Mouse (Mus musculus) embryonic facial prominence, embryonic 14.5 days (tissue): Measurements from ENCODE around the gene Zranb1. TPM values are rescaled to one million over a fixed set of nuclear protein-coding genes. Genes with fewer than 3 reads are reported as not detected.

Experiments used
- ATAC-seq: fragments of 200-750 bp; cut with Nextera tagmentation; 2 replicates; pipeline ENCODE4 v1.8.0; 2017; ENCODE audit warnings: low read depth, moderate number of reproducible peaks, moderate TSS enrichment
- DNase-seq: peaks from one replicate; pipeline ENCODE4 v3.0.0-alpha.2; 2015; ENCODE audit warnings: low spot score
- H3K27ac ChIP-seq: fragments of 300-500 bp; sonication (generic); replicated peaks from 2 replicates; pipeline ENCODE4 v1.5.1; 2014; ENCODE audit warnings: low read depth, mild to moderate bottlenecking, low read length, moderate library complexity
- H3K27me3 ChIP-seq: fragments of 300-500 bp; sonication (generic); replicated peaks from 2 replicates; pipeline ENCODE4 v1.6.1; 2014; ENCODE audit warnings: low read length; ENCODE audit not compliant: control insufficient read depth, insufficient read depth
- H3K36me3 ChIP-seq: fragments of 300-500 bp; sonication (generic); 2 replicates; pipeline ENCODE4 v1.6.1; 2014; ENCODE audit warnings: low read length, mixed read lengths; ENCODE audit not compliant: control insufficient read depth, insufficient read depth
- H3K4me1 ChIP-seq: fragments of 300-500 bp; sonication (generic); 2 replicates; pipeline ENCODE4 v1.6.1; 2014; ENCODE audit warnings: antibody characterized with exemption, low read length; ENCODE audit not compliant: control insufficient read depth, insufficient read depth
- H3K4me2 ChIP-seq: fragments of 300-500 bp; sonication (generic); 2 replicates; pipeline ENCODE4 v1.6.1; 2014; ENCODE audit warnings: low read depth, mild to moderate bottlenecking, low read length, moderate library complexity, mixed read lengths
- H3K4me3 ChIP-seq: fragments of 300-500 bp; sonication (generic); 2 replicates; pipeline ENCODE4 v1.5.1; 2014; ENCODE audit warnings: low read depth, mild to moderate bottlenecking, low read length
- H3K9ac ChIP-seq: fragments of 300-500 bp; sonication (generic); 2 replicates; pipeline ENCODE4 v1.6.1; 2014; ENCODE audit warnings: low read depth, mild to moderate bottlenecking, low read length, moderate library complexity, mixed read lengths
- H3K9me3 ChIP-seq: fragments of 300-500 bp; sonication (generic); 2 replicates; pipeline ENCODE4 v1.6.1; 2016; ENCODE audit warnings: low read length; ENCODE audit not compliant: control insufficient read depth
- WGBS: fragments of 180-500 bp; shearing (Covaris S2); extraction: QIAGEN DNeasy Blood & Tissue Kit; methylation state at CpG from one replicate; pipeline ENCODE4 v1.1.7; 2014; 5-methylcytosine and 5-hydroxymethylcytosine counted together
- polyA plus RNA-seq: library from polyadenylated mRNA; unstranded; fragments of >200 nt; fragmentation: Nextera tagmentation; extraction: Ambion mirVana; gene quantifications from 2 replicates; pipeline ENCODE4 v1.2.1, GENCODE M21; 2014

Zranb1 gene
- polyA plus RNA-seq, 1 experiment from 2014 or later, result 19.3 TPM

DNA sequence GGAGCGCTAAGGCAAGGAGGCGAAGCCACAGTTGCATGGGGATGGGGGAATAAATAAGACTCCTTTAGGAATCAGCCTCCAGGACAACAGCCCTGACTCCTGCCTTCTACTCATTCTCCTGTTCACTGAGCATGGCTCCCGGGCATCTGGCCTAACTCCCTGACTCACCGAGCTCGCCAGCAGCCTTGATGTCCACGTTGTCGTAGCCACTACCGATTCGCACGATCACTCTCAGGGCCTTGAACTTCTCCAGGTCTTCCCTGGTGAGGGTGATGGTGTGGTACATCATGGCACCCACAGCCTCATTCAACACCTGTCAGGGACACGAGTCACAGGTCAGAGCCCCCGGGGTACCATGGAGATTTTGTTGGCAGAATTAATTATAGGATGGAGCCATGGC is 67.7 kb downstream of the Zranb1 start:
- ATAC-seq (no peak), DNase-seq (no peak)
- Histone ChIP-seq H3K36me3 (peaks cover 53% of the 10 kb centered on the region), H3K9ac (no peak overlapping the region), H3K4me3 (no peak overlapping the region), H3K9me3 (no peaks in the 10 kb centered on the region), H3K27me3 (no peaks in the 10 kb centered on the region), H3K4me1 (no peaks in the 10 kb centered on the region; the same call in 1 of the 2 replicates), H3K4me2 (no peak overlapping the region), H3K27ac (no peak overlapping the region)
- 96% methylated on average over 12 of the region's 12 CpGs for WGBS

DNA sequence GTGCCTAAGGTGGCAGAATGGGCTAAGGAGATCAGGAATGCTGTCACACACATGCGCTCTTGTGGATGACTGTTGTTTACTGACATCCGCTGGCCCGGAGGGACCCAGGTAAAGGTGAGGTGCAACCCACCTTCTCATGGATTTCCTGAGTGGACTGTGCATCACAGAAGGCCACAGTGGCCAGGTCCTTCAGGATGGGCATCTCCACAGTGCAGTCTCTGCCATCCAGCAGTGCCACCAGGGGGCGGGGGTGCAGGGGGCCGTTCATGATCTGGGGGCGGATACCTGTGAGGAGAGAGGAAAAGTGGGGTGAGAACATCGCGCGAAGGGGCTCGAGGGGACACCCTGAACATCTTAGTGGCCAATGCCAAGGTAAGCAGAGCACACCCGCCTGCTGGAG is 68.1 kb downstream of the Zranb1 start:
- H3K36me3 ChIP-seq, result peaks cover 49% of the 10 kb centered on the region

DNA sequence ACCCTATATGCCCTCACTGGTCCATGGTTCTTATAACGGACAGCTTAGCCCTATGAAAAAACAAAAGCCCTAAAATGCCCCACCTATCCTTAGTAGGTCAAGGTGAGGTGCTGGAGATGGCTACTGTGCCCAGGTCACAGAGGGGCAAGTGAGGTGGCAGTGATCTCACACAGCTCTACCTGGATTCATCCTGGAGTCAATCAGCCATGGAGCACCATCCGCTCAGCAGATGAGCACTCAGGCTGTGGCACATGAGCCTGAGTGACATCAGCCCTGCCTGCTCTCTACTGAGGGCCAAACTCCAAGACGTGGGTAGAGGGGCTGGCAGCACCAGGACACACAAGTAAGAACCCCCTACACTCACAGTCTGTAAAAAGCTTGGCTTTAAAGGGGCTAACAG is 70.4 kb downstream of the Zranb1 start:
- Histone ChIP-seq H3K27me3 (no peaks in the 10 kb centered on the region), H3K36me3 (peaks cover 27% of the 10 kb centered on the region), H3K4me2 (no peak overlapping the region), H3K4me3 (no peak overlapping the region), H3K27ac (no peak overlapping the region), H3K9ac (no peak overlapping the region), H3K9me3 (no peaks in the 10 kb centered on the region), H3K4me1 (no peaks in the 10 kb centered on the region; the same call in 1 of the 2 replicates)
- WGBS, result 86% methylated on average over 3 of the region's 3 CpGs
- no peak for DNase-seq
- no peak for ATAC-seq

More for the DNA sequence above, 68.1 kb downstream of the Zranb1 start:
- Histone ChIP-seq H3K4me2 (no peak overlapping the region), H3K27ac (no peak overlapping the region), H3K4me3 (no peak overlapping the region), H3K9me3 (no peaks in the 10 kb centered on the region), H3K4me1 (no peaks in the 10 kb centered on the region; the same call in 1 of the 2 replicates), H3K27me3 (no peaks in the 10 kb centered on the region), H3K9ac (no peak overlapping the region)
- ATAC-seq (no peak), DNase-seq (no peak)
- WGBS, result 95% methylated on average over 11 of the region's 11 CpGs

DNA sequence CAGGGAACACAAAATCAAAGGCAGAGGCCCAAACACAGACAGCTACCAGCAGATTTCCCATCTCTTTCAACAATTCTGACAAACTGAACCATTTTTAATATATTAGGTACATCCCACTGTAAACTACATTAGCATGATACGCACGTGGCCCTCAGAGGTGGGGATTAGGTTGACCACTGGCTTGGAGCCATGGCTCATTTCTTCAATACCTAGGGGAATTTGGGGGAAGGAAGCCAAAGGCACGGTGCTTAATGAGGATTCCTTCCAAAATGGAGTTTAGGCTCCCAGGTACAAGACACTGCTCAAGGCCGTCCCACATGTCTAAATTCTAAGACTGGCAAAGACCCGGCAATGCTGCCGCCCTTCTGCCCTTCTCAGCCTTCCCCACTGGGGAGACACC is 71.3 kb downstream of the Zranb1 start:
- H3K36me3 ChIP-seq, result peaks cover 20% of the 10 kb centered on the region
- WGBS, result 76% methylated on average over 6 of the region's 6 CpGs

DNA sequence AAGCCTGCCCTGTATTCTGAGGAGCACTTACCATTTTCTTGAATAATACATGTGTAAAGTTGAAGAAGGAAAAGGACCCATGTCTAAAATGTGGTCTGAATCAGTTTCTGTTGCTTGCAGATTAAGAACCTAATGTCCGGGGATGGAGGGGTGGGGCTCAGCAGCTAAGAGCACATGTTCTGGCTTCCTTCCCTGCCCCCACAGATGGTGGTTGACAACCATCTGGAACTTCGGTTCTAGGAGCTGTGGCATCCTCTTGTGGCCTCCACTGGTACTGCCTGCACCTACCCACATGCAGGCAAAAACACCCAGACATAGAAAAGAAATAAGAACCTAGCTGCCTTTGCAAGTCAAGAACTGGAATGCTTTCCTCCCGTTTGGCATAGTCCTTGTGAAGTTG is 72.5 kb downstream of the Zranb1 start:
- 13% methylated on average over 3 of the region's 3 CpGs for WGBS
- DNase-seq (peak; percentile 90), ATAC-seq (no peak; the same call in 1 of the 2 replicates)
- no peak overlapping the region for H3K27ac ChIP-seq
- H3K9ac ChIP-seq, result no peak overlapping the region
- peaks cover 3% of the 10 kb centered on the region for H3K4me1 ChIP-seq
- no peaks in the 10 kb centered on the region for H3K9me3 ChIP-seq
- H3K4me2 ChIP-seq, result no peak overlapping the region
- peaks cover 9% of the 10 kb centered on the region for H3K36me3 ChIP-seq
- H3K4me3 ChIP-seq, result no peak overlapping the region
- no peaks in the 10 kb centered on the region for H3K27me3 ChIP-seq

More for the DNA sequence above, 71.3 kb downstream of the Zranb1 start:
- ATAC-seq, result no peak
- H3K4me2 ChIP-seq, result no peak overlapping the region
- H3K9ac ChIP-seq, result no peak overlapping the region
- H3K27ac ChIP-seq, result no peak overlapping the region
- no peak for DNase-seq
- no peaks in the 10 kb centered on the region for H3K9me3 ChIP-seq
- no peaks in the 10 kb centered on the region; the same call in none of the 2 replicates for H3K4me1 ChIP-seq
- no peak overlapping the region for H3K4me3 ChIP-seq
- no peaks in the 10 kb centered on the region for H3K27me3 ChIP-seq

DNA sequence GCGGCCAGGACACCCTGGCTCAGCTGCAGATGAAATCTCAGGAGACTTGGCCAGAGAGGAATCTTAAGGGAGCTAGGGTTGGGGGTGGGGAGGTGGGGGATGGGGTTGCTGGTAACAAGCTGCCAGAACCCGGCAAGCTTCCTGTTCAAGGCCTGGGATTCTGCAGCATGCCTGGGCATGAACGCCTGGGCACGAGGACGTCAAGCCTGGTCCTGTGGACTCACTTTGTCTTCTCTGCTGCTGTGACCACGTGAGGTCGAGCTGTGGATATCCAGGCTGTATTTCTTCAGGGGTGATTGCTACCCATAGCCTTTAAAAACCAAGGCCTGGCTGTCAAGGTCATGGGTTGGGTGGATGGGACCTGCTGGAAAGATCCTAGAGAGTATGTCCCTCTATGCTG is 74.8 kb downstream of the Zranb1 start:
- Histone ChIP-seq H3K9ac (no peak overlapping the region), H3K27me3 (no peaks in the 10 kb centered on the region), H3K36me3 (0 out of 2 replicates have a peak, but pooled peaks cover 6% of the 10 kb centered on the region), H3K4me3 (no peak overlapping the region), H3K4me2 (no peak overlapping the region), H3K27ac (no peak overlapping the region), H3K9me3 (no peaks in the 10 kb centered on the region), H3K4me1 (peaks cover 9% of the 10 kb centered on the region)
- peak; percentile 56 for DNase-seq
- 67% methylated on average over 7 of the region's 7 CpGs for WGBS
- ATAC-seq, result no peak; the same call in 1 of the 2 replicates

DNA sequence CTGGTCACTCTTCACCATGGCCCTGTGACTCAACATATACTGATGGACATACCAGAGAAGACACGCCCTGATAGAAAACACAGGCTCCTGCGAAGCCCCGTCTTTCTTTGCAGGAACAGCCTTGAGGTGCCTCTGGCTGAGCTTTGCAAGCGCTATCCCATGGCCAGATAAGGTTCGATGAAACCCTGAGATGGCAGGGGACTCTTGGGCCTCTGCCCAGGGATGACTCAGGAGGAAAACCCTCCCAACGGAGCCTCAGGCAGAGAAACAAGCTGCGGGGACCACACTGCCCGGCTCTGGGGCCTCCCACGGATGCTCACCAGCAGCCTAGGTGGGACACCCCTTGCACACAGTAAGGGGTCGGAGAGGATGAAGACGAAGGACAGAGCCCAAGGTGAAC is 76.4 kb downstream of the Zranb1 start:
- no peak overlapping the region for H3K27ac ChIP-seq
- 75% methylated on average over 11 of the region's 11 CpGs for WGBS

DNA sequence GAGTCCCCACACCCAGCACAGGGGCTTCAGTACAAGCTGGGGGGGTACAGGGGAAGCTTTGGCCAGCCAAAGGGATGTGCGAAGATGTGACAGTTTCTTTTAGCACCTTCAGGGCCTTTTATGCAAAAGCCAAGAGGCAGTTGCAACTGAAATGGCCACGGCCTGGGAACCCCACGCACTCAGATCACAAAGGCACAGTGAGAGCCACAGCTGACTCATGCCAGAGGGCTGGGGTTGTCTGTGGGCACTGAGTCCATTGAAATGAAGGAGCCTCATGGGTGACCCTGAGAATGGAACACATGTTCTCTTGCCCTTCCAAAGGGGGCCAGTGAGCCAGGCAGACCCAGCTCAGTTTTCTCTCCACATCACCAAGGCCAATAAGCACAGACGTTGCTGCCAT is 77.7 kb downstream of the Zranb1 start:
- no peak for ATAC-seq

More for the DNA sequence above, 76.4 kb downstream of the Zranb1 start:
- H3K4me2 ChIP-seq, result no peak overlapping the region
- ATAC-seq (no peak), DNase-seq (no peak)
- H3K9ac ChIP-seq, result no peak overlapping the region
- no peaks in the 10 kb centered on the region for H3K27me3 ChIP-seq
- H3K4me1 ChIP-seq, result peaks cover 23% of the 10 kb centered on the region
- H3K36me3 ChIP-seq, result 0 out of 2 replicates have a peak, but pooled peaks cover 6% of the 10 kb centered on the region
- H3K9me3 ChIP-seq, result no peaks in the 10 kb centered on the region
- no peak overlapping the region for H3K4me3 ChIP-seq

DNA sequence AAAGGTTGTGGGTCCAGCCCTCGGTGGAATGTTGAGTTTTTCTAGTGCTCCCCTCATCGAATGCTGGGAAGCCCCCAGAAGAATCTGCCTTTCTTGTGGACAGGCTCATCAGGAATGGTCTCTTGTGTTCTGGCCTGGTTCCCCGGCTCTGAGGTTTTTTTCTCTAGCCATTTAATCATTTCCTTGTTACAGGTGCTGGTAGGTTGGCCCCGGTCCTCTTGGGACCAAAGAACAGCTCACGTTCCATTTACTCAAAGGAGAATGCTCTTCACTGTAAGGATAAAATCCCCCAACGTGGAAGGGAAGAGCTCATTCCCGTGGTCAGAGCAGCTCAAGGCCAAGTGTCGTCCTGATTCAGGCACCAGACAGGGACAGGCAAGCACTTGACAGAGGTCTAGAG is 78.7 kb downstream of the Zranb1 start:
- H3K4me1 ChIP-seq, result peaks cover 36% of the 10 kb centered on the region
- ATAC-seq (no peak), DNase-seq (no peak)
- H3K27me3 ChIP-seq, result no peaks in the 10 kb centered on the region
- H3K27ac ChIP-seq, result no peak overlapping the region
- H3K4me3 ChIP-seq, result no peak overlapping the region
- H3K9me3 ChIP-seq, result no peaks in the 10 kb centered on the region
- H3K4me2 ChIP-seq, result no peak overlapping the region
- no peak overlapping the region for H3K9ac ChIP-seq
- 71% methylated on average over 8 of the region's 8 CpGs for WGBS
- H3K36me3 ChIP-seq, result 0 out of 2 replicates have a peak, but pooled peaks cover 6% of the 10 kb centered on the region

More for the DNA sequence above, 77.7 kb downstream of the Zranb1 start:
- Histone ChIP-seq H3K27ac (no peak overlapping the region), H3K36me3 (0 out of 2 replicates have a peak, but pooled peaks cover 6% of the 10 kb centered on the region), H3K4me1 (peaks cover 36% of the 10 kb centered on the region), H3K9me3 (no peaks in the 10 kb centered on the region), H3K4me3 (no peak overlapping the region), H3K4me2 (no peak overlapping the region), H3K9ac (no peak overlapping the region), H3K27me3 (no peaks in the 10 kb centered on the region)
- no peak for DNase-seq
- 97% methylated on average over 4 of the region's 4 CpGs for WGBS
